Mouse (Mus musculus): ENCODE measurements at regions not wholly inside any gene's neighbourhood (a gene's known extent, or its start where the extent isn't known, plus 50 kb on each side); places are given as distances from the start of the nearest gene placed in this dataset.
"Not testable (repeated sequence)": the region's sequence is repeated elsewhere in the genome, so short reads cannot be mapped to it uniquely, and the experiment has no call there.

DNA sequence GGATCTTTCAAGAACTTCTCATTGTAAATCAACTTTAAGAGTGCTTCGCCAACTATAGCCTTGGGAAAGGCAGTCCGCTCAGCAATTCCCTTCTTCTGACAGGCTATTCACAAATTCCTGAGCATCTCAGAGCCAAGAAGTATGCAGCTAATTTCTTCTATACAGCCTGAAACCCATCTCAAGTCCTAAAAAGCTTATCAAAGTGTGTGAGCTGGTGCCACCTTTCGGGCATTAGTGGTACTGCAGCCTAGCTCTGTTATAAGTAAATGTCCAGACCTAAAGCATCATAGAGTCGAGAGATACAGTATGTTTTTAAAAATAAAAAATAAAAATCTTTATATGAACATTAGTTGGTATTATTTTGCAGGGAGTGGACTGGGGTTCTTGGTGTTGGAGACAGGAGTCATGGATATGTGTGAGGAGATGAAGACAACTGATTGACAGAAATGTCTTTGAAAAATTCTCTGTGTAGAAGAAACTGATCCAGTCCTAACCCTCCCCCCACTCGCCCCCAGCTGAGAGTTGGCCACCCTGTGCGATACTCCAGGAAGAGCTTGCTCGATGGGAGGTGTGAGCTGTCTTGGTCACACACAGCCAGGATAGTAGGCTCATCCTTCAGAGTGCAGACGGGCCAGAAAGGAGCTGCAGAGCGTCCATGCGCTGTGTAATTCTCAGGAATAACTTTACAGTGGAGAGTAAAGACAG lies 56.4 kb downstream of the Bod1 start:
- in situ Hi-C loops (cut with MboI; ENCODE audit: low pct_unique_long_range_greater_than_20kb in 1 of 2, low sequenced_read_pairs in 2 of 2, unreplicated experiment in 1 of 2), result loop anchor here (10.0 kb wide), 1 partner anchor 360 kb away; no protein-coding TSS in a partner anchor

GRCm38 (mm10) chr11:31614394-31614713 lies 57.3 kb downstream of the Bod1 start:
- in situ Hi-C loops (cut with MboI; ENCODE audit: low pct_unique_long_range_greater_than_20kb in 1 of 2, low sequenced_read_pairs in 2 of 2, unreplicated experiment in 1 of 2), result loop anchor here (10.0 kb wide), 1 partner anchor 360 kb away; no protein-coding TSS in a partner anchor

- in situ Hi-C loops (cut with MboI; ENCODE audit: low pct_unique_long_range_greater_than_20kb in 1 of 2, low sequenced_read_pairs in 2 of 2, unreplicated experiment in 1 of 2), result loop anchor here (10.0 kb wide), 1 partner anchor 359 kb away; no protein-coding TSS in a partner anchor
Measured at GRCm38 (mm10) chr11:31613688-31614393, 57.8 kb downstream of the Bod1 start.

DNA sequence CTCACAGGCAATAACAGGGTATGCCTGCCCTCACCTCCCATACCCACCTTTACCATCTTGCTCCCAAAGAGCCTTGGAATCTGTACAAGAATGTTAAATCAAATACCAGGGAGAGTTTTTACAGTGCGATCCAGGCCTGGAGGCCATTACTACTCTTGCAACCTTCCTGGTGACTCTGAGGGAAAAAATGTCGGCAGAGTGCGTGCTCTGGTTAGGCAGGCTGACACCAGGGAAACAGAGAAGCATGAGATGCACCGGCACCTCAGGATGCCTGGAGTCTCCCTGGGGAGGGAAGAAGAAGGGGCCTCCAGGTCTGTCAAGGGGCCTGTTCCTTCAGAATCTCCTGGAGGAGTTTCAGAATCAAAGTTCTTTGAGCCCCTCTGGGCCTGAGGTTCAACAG lies 63.2 kb downstream of the Bod1 start:
- in situ Hi-C loops (cut with MboI; ENCODE audit: low pct_unique_long_range_greater_than_20kb in 1 of 2, low sequenced_read_pairs in 2 of 2, unreplicated experiment in 1 of 2), result no loop called here

DNA sequence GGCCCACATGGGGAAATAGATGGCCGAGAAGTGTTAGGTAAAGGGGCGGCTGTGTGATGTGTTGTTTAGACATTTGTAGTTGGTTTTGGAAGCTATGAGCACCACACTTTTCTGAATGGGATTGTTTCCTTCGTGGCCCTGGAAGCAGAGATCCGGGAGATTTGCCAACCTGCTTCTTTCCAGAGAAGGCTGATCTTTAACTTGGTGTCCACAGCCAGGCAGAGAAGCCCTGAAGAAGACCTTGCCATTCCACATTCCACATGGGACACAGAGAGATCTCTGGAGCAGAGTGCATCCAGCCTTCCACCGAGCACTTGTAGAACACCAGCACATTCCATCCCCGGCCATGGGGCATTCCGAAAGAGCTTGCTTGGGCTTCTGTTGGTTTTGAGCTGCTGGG lies 70.2 kb downstream of the Bod1 start:
- in situ Hi-C loops (cut with MboI; ENCODE audit: low pct_unique_long_range_greater_than_20kb in 1 of 2, low sequenced_read_pairs in 2 of 2, unreplicated experiment in 1 of 2), result no loop called here

DNA sequence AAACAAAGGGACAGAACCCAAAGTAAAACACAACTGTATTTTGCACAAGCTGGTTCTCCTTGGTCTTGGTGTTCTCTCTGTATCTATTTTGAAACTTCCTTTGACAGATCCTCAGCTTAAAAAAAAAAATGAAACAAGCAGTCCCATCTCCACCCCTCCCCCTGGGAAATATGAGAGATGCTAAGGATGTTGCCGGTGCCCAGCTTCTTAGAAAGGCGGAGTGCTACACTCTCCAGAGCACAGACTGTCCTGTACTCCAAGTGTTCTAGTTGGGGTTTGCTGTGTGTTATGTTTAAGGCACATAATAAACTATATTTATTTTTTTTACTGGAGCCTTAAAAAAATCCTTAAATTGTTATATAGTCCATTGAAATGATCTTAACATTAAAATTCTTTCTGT lies 78.1 kb downstream of the Bod1 start:
- in situ Hi-C loops (cut with MboI; ENCODE audit: low pct_unique_long_range_greater_than_20kb in 1 of 2, low sequenced_read_pairs in 2 of 2, unreplicated experiment in 1 of 2), result no loop called here

DNA sequence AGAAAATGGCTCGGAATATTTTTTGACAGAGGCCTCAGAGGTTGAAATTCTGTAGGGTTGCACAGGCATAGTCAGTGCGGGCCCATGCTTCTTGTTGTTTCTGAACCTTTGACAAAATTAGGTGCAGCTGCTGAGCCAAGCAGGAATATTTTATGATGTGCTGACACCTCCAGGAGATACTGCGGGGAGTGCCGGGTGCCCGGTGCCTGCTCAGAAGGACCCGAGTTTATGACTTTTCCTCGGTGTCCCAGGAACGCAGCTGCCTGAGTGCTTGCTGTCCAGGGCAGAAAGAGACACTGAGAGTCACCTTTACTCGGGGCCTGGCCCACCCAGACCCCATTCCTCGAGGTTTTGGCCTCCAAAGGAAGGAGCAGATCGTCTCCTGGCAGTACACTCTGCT lies 79.6 kb downstream of the Bod1 start:
- in situ Hi-C loops (cut with MboI; ENCODE audit: low pct_unique_long_range_greater_than_20kb in 1 of 2, low sequenced_read_pairs in 2 of 2, unreplicated experiment in 1 of 2), result no loop called here

GRCm38 (mm10) chr11:31591037-31591554 lies 80.6 kb downstream of the Bod1 start:
- in situ Hi-C loops (cut with MboI; ENCODE audit: low pct_unique_long_range_greater_than_20kb in 1 of 2, low sequenced_read_pairs in 2 of 2, unreplicated experiment in 1 of 2), result no loop called here

DNA sequence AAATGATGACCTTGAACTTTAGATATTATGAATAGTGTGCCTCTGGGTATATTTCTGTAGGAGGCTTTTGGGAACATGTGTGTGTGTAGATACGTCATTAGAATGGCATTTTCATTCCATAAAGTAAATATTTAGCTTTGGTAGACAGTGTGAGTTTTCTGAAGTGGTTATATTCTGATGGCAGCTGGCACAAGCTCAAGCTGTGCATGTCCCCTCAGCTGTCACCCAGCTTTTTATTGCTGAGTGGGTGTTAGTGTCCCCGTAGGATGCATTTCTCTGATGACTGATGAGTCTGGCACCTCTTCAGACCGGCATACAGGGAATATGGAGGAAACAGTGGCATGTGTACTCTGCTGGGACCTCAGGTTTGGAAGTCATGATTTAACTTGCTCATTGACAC lies 96.7 kb downstream of the Bod1 start:
- in situ Hi-C loops (cut with MboI; ENCODE audit: low pct_unique_long_range_greater_than_20kb in 1 of 2, low sequenced_read_pairs in 2 of 2, unreplicated experiment in 1 of 2), result no loop called here

GRCm38 (mm10) chr11:31564742-31565510 lies 106.8 kb downstream of the Bod1 start:
- in situ Hi-C loops (cut with MboI; ENCODE audit: low pct_unique_long_range_greater_than_20kb in 1 of 2, low sequenced_read_pairs in 2 of 2, unreplicated experiment in 1 of 2), result no loop called here

- in situ Hi-C loops (cut with MboI; ENCODE audit: low pct_unique_long_range_greater_than_20kb in 1 of 2, low sequenced_read_pairs in 2 of 2, unreplicated experiment in 1 of 2), result no loop called here
Measured at GRCm38 (mm10) chr11:31563826-31564741, 107.6 kb downstream of the Bod1 start.

GRCm38 (mm10) chr11:31562954-31563353 lies 108.7 kb downstream of the Bod1 start:
- in situ Hi-C loops (cut with MboI; ENCODE audit: low pct_unique_long_range_greater_than_20kb in 1 of 2, low sequenced_read_pairs in 2 of 2, unreplicated experiment in 1 of 2), result no loop called here

GRCm38 (mm10) chr11:31560775-31561174 lies 110.9 kb downstream of the Bod1 start:
- in situ Hi-C loops (cut with MboI; ENCODE audit: low pct_unique_long_range_greater_than_20kb in 1 of 2, low sequenced_read_pairs in 2 of 2, unreplicated experiment in 1 of 2), result no loop called here

DNA sequence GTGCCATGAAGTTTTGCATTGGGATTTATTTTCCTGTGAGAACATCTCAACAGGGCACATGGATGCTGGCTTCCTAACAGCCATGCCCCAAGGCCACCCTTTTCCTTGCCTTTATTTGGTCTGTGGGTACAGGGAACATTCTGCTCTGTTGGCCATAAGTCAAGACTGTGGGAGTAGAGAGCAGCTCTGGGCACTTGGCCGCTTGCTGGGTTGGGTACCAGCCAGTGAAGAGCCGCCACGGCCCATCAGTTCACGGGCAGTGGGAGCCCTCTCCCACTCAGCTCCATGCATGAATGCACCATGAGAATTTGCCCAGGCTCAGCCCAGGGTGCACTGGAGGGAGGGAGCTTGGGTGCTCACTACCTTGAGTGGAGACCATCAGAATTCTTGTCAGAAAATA lies 116.6 kb downstream of the Bod1 start:
- in situ Hi-C loops (cut with MboI; ENCODE audit: low pct_unique_long_range_greater_than_20kb in 1 of 2, low sequenced_read_pairs in 2 of 2, unreplicated experiment in 1 of 2), result no loop called here

GRCm38 (mm10) chr11:31551614-31552271 lies 119.9 kb downstream of the Bod1 start:
- in situ Hi-C loops (cut with MboI; ENCODE audit: low pct_unique_long_range_greater_than_20kb in 1 of 2, low sequenced_read_pairs in 2 of 2, unreplicated experiment in 1 of 2), result no loop called here

DNA sequence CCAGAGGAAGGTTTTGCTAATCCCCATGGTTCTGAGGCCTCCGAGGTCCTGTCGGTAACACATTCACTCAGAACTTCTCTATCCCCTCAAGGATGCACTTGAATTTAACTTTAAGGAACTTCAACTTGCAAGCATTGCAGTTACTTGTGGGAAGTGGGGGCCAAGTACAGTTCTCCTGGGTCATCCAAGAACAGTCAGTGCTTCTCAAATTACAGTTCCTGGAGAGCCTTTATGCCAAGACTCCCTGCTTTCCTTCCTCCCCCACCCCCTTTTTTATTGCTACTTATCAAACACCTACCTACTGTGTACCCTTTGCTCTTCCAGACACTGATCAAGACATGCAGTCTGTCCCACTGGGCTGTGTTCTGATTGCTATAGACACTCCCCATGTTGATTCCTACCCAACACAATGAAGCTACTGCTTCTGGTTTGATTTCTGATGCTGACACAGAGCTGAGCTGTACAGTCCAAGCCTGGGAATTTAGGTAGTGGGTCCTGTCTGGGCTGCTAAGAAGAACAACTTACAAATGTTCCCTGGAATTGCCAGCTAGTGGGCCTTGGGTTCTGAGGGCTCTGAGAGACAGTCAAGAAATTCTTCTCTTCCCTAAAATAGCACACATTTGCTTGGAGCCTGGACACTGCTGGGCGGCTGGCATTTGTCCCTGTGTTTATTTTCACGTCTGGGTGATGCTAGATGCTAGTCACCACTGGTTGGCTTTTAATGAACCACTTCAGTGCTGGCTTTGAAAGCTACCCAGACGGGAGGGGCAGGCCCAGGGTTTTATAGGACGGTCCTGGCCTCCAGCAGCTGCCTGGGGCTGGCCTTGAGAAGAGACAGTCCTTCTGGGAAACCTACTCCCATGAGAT lies 120.7 kb downstream of the Bod1 start:
- in situ Hi-C loops (cut with MboI; ENCODE audit: low pct_unique_long_range_greater_than_20kb in 1 of 2, low sequenced_read_pairs in 2 of 2, unreplicated experiment in 1 of 2), result no loop called here

DNA sequence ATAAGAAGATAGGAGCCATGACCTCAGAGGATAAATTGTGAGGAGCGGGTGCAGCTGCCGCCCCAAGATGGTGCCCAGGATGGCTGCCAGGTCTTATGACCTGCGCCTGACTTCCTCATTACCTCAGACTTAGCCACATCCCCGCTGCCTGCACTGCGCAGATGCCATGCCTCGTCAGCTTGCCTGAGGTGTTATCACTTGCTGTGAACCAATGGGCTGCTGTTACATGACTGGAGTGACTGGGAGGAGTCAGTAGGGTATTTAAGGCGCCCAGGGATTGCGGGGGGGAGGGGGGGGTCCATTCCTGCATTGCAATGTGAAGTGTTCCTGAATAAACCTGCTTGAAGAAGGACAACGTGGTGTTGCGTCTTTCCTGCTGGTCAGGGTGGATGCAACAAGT lies 126.2 kb downstream of the Bod1 start:
- in situ Hi-C loops (cut with MboI; ENCODE audit: low pct_unique_long_range_greater_than_20kb in 1 of 2, low sequenced_read_pairs in 2 of 2, unreplicated experiment in 1 of 2), result not testable (repeated sequence)
